Mouse (Mus musculus): Measurements from ENCODE around the gene Hebp1. TPM values are rescaled to one million over a fixed set of nuclear protein-coding genes. Genes with fewer than 3 reads are reported as not detected.

Hebp1 gene
- polyA plus RNA-seq, 1 experiment: 8.2 TPM

- no peak for TF ChIP-seq GATA1 (IDR thresholded peaks at IDR 0.05; ENCODE audit: low read length)
These were observed 8.0 kb upstream of the Hebp1 start for GRCm38 (mm10) chr6:135205802-135206201.

GRCm38 (mm10) chr6:135204869-135205268, 7.0 kb upstream of the Hebp1 start:
- no peak for TF ChIP-seq GATA1 (IDR thresholded peaks at IDR 0.05; ENCODE audit: low read length)

GRCm38 (mm10) chr6:135203737-135204136, 5.9 kb upstream of the Hebp1 start:
- no peak for TF ChIP-seq GATA1 (IDR thresholded peaks at IDR 0.05; ENCODE audit: low read length)

GRCm38 (mm10) chr6:135202668-135203067, 4.8 kb upstream of the Hebp1 start:
- TF ChIP-seq GATA1 (IDR thresholded peaks at IDR 0.05; ENCODE audit: low read length): no peak

- no peak for TF ChIP-seq GATA1 (IDR thresholded peaks at IDR 0.05; ENCODE audit: low read length)
These were observed 2.5 kb upstream of the Hebp1 start for GRCm38 (mm10) chr6:135200122-135200957.

- no peak for TF ChIP-seq GATA1 (IDR thresholded peaks at IDR 0.05; ENCODE audit: low read length)
These were observed 904 bp upstream of the Hebp1 start for GRCm38 (mm10) chr6:135198726-135199125.

- TF ChIP-seq GATA1 (IDR thresholded peaks at IDR 0.05; ENCODE audit: low read length): no peak
These were observed 376 bp downstream of the Hebp1 start for GRCm38 (mm10) chr6:135197446-135197845.

- TF ChIP-seq GATA1 (IDR thresholded peaks at IDR 0.05; ENCODE audit: low read length): no peak
These were observed 1.1 kb downstream of the Hebp1 start for GRCm38 (mm10) chr6:135196707-135197106.

GRCm38 (mm10) chr6:135194907-135195306, 2.9 kb downstream of the Hebp1 start:
- no peak for TF ChIP-seq GATA1 (IDR thresholded peaks at IDR 0.05; ENCODE audit: low read length)

GRCm38 (mm10) chr6:135193733-135194132, 4.1 kb downstream of the Hebp1 start:
- TF ChIP-seq GATA1 (IDR thresholded peaks at IDR 0.05; ENCODE audit: low read length): no peak

GRCm38 (mm10) chr6:135192993-135193392, 4.8 kb downstream of the Hebp1 start:
- TF ChIP-seq GATA1 (IDR thresholded peaks at IDR 0.05; ENCODE audit: low read length): no peak

- TF ChIP-seq GATA1 (IDR thresholded peaks at IDR 0.05; ENCODE audit: low read length): no peak
These were observed 5.9 kb downstream of the Hebp1 start for GRCm38 (mm10) chr6:135191906-135192305.

GRCm38 (mm10) chr6:135190122-135190521, 7.7 kb downstream of the Hebp1 start:
- no peak for TF ChIP-seq GATA1 (IDR thresholded peaks at IDR 0.05; ENCODE audit: low read length)

GRCm38 (mm10) chr6:135188629-135189028, 9.2 kb downstream of the Hebp1 start:
- no peak for TF ChIP-seq GATA1 (IDR thresholded peaks at IDR 0.05; ENCODE audit: low read length)

- no peak for TF ChIP-seq GATA1 (IDR thresholded peaks at IDR 0.05; ENCODE audit: low read length)
These were observed 10.5 kb downstream of the Hebp1 start for GRCm38 (mm10) chr6:135187076-135187917.

- TF ChIP-seq GATA1 (IDR thresholded peaks at IDR 0.05; ENCODE audit: low read length): no peak
These were observed 13.9 kb downstream of the Hebp1 start for GRCm38 (mm10) chr6:135183961-135184360.
